Mouse (Mus musculus) liver, embryonic 13.5 days (tissue): ENCODE measurements at regions not wholly inside any gene's neighbourhood (a gene's known extent, or its start where the extent isn't known, plus 50 kb on each side); places are given as distances from the start of the nearest gene placed in this dataset.

Experiments used
- ATAC-seq: fragments of 200-750 bp; cut with Nextera tagmentation; 2 replicates; pipeline ENCODE4 v1.8.0; 2017; ENCODE audit warnings: low read depth, mild to moderate bottlenecking, moderate number of reproducible peaks, moderate library complexity
- DNase-seq: peaks from one replicate; pipeline ENCODE4 v3.0.0; 2022
- H3K27ac ChIP-seq: fragments of 300-500 bp; sonication (generic); 2 replicates; pipeline ENCODE4 v1.5.1; 2015; ENCODE audit warnings: moderate library complexity, mild to moderate bottlenecking, inconsistent platforms
- H3K27me3 ChIP-seq: fragments of 300-500 bp; sonication (generic); 2 replicates; pipeline ENCODE4 v1.6.1; 2015; ENCODE audit warnings: mild to moderate bottlenecking, inconsistent platforms
- H3K36me3 ChIP-seq: fragments of 300-500 bp; sonication (generic); 2 replicates; pipeline ENCODE4 v1.6.1; 2015; ENCODE audit warnings: mild to moderate bottlenecking, inconsistent platforms
- H3K4me1 ChIP-seq: fragments of 300-500 bp; sonication (generic); replicated peaks from 2 replicates; pipeline ENCODE4 v1.6.1; 2015; ENCODE audit warnings: inconsistent platforms
- H3K4me2 ChIP-seq: fragments of 300-500 bp; sonication (generic); 2 replicates; pipeline ENCODE4 v1.6.1; 2015; ENCODE audit warnings: inconsistent platforms, mild to moderate bottlenecking, moderate library complexity
- H3K4me3 ChIP-seq: fragments of 300-500 bp; sonication (generic); replicated peaks from 2 replicates; pipeline ENCODE4 v1.5.1; 2015; ENCODE audit warnings: mild to moderate bottlenecking, inconsistent platforms
- H3K9ac ChIP-seq: fragments of 300-500 bp; sonication (generic); 2 replicates; pipeline ENCODE4 v1.6.1; 2015; ENCODE audit warnings: mild to moderate bottlenecking, inconsistent platforms
- H3K9me3 ChIP-seq: fragments of 300-500 bp; sonication (generic); replicated peaks from 2 replicates; pipeline ENCODE4 v1.6.1; 2016; ENCODE audit warnings: inconsistent platforms
- WGBS: fragments of 180-500 bp; shearing (Covaris S2); methylation state at CpG from one replicate; pipeline ENCODE4 v1.1.7; 2015; ENCODE audit not compliant: insufficient replicate concordance; 5-methylcytosine and 5-hydroxymethylcytosine counted together

GRCm38 (mm10) chr9:31610631-31611030, 146.4 kb upstream of the Tmem45b start:
- Histone ChIP-seq H3K4me1 (no peaks in the 10 kb centered on the region), H3K4me3 (no peak overlapping the region), H3K4me2 (no peak overlapping the region), H3K27me3 (no peaks in the 10 kb centered on the region), H3K9me3 (no peaks in the 10 kb centered on the region), H3K9ac (no peak overlapping the region), H3K27ac (no peak overlapping the region), H3K36me3 (no peaks in the 10 kb centered on the region)
- WGBS, result 40% methylated on average over 4 of the region's 4 CpGs
- ATAC-seq (no peak), DNase-seq (no peak)

GRCm38 (mm10) chr9:31610212-31610611, 145.9 kb upstream of the Tmem45b start:
- no peak overlapping the region for H3K4me3 ChIP-seq
- no peaks in the 10 kb centered on the region for H3K36me3 ChIP-seq
- no peaks in the 10 kb centered on the region for H3K9me3 ChIP-seq
- no peak overlapping the region for H3K4me2 ChIP-seq
- no peaks in the 10 kb centered on the region for H3K4me1 ChIP-seq
- DNase-seq (no peak), ATAC-seq (no peak)
- H3K27me3 ChIP-seq, result no peaks in the 10 kb centered on the region
- no peak overlapping the region for H3K27ac ChIP-seq
- 29% methylated on average over 1 of the region's 1 CpGs for WGBS
- H3K9ac ChIP-seq, result no peak overlapping the region

GRCm38 (mm10) chr9:31609731-31610130, 145.5 kb upstream of the Tmem45b start:
- WGBS, result 61% methylated on average over 3 of the region's 3 CpGs
- H3K4me2 ChIP-seq, result no peak overlapping the region
- ATAC-seq (no peak), DNase-seq (no peak)
- H3K4me1 ChIP-seq, result no peaks in the 10 kb centered on the region
- no peaks in the 10 kb centered on the region for H3K9me3 ChIP-seq
- no peak overlapping the region for H3K27ac ChIP-seq
- H3K4me3 ChIP-seq, result no peak overlapping the region
- H3K27me3 ChIP-seq, result no peaks in the 10 kb centered on the region
- H3K9ac ChIP-seq, result no peak overlapping the region
- H3K36me3 ChIP-seq, result no peaks in the 10 kb centered on the region

- no peak overlapping the region for H3K4me2 ChIP-seq
- H3K4me1 ChIP-seq, result no peaks in the 10 kb centered on the region
- ATAC-seq (no peak), DNase-seq (no peak)
- H3K36me3 ChIP-seq, result no peaks in the 10 kb centered on the region
- H3K27ac ChIP-seq, result no peak overlapping the region
- no peaks in the 10 kb centered on the region for H3K27me3 ChIP-seq
- WGBS, result 46% methylated on average over 8 of the region's 8 CpGs
- no peaks in the 10 kb centered on the region for H3K9me3 ChIP-seq
- no peak overlapping the region for H3K4me3 ChIP-seq
- no peak overlapping the region for H3K9ac ChIP-seq
These were observed 144.0 kb upstream of the Tmem45b start for GRCm38 (mm10) chr9:31608084-31608870.

GRCm38 (mm10) chr9:31606936-31607335, 142.7 kb upstream of the Tmem45b start:
- Histone ChIP-seq H3K36me3 (no peaks in the 10 kb centered on the region), H3K27me3 (no peaks in the 10 kb centered on the region), H3K4me3 (no peak overlapping the region), H3K9ac (no peak overlapping the region), H3K4me1 (no peaks in the 10 kb centered on the region), H3K9me3 (no peaks in the 10 kb centered on the region), H3K4me2 (no peak overlapping the region), H3K27ac (no peak overlapping the region)
- no peak for DNase-seq
- no peak for ATAC-seq
- WGBS, result 74% methylated on average over 6 of the region's 6 CpGs

- no peaks in the 10 kb centered on the region for H3K36me3 ChIP-seq
- H3K9ac ChIP-seq, result no peak overlapping the region
- no peaks in the 10 kb centered on the region for H3K9me3 ChIP-seq
- WGBS, result 60% methylated on average over 6 of the region's 6 CpGs
- H3K4me3 ChIP-seq, result no peak overlapping the region
- ATAC-seq, result no peak
- H3K27ac ChIP-seq, result no peak overlapping the region
- H3K4me1 ChIP-seq, result no peaks in the 10 kb centered on the region
- no peak for DNase-seq
- no peaks in the 10 kb centered on the region for H3K27me3 ChIP-seq
- no peak overlapping the region for H3K4me2 ChIP-seq
These were observed 140.3 kb upstream of the Tmem45b start for GRCm38 (mm10) chr9:31604497-31605090.

- H3K4me2 ChIP-seq, result no peak overlapping the region
- 72% methylated on average over 4 of the region's 4 CpGs for WGBS
- H3K27me3 ChIP-seq, result no peaks in the 10 kb centered on the region
- no peaks in the 10 kb centered on the region for H3K4me1 ChIP-seq
- no peak overlapping the region for H3K27ac ChIP-seq
- no peaks in the 10 kb centered on the region for H3K9me3 ChIP-seq
- DNase-seq (no peak), ATAC-seq (no peak)
- no peaks in the 10 kb centered on the region for H3K36me3 ChIP-seq
- no peak overlapping the region for H3K4me3 ChIP-seq
- no peak overlapping the region for H3K9ac ChIP-seq
These were observed 138.4 kb upstream of the Tmem45b start for GRCm38 (mm10) chr9:31602707-31603106.

- H3K9me3 ChIP-seq, result no peaks in the 10 kb centered on the region
- DNase-seq, result no peak
- WGBS, result 70% methylated on average over 7 of the region's 7 CpGs
These were observed 130.8 kb upstream of the Tmem45b start for GRCm38 (mm10) chr9:31595096-31595495.

GRCm38 (mm10) chr9:31587671-31588070, 123.4 kb upstream of the Tmem45b start:
- Histone ChIP-seq H3K27ac (no peak overlapping the region), H3K4me2 (no peak overlapping the region), H3K9me3 (no peaks in the 10 kb centered on the region), H3K27me3 (no peaks in the 10 kb centered on the region), H3K4me1 (no peaks in the 10 kb centered on the region), H3K9ac (no peak overlapping the region), H3K36me3 (no peaks in the 10 kb centered on the region), H3K4me3 (no peak overlapping the region)
- ATAC-seq (no peak), DNase-seq (no peak)

More at GRCm38 (mm10) chr9:31595096-31595495, 130.8 kb upstream of the Tmem45b start:
- Histone ChIP-seq H3K4me2 (no peak overlapping the region), H3K4me3 (no peak overlapping the region), H3K4me1 (no peaks in the 10 kb centered on the region), H3K9ac (no peak overlapping the region), H3K27me3 (no peaks in the 10 kb centered on the region), H3K27ac (no peak overlapping the region), H3K36me3 (no peaks in the 10 kb centered on the region)
- no peak for ATAC-seq

GRCm38 (mm10) chr9:31583983-31584382, 119.7 kb upstream of the Tmem45b start:
- no peak overlapping the region for H3K27ac ChIP-seq
- no peaks in the 10 kb centered on the region for H3K36me3 ChIP-seq
- whole genome bisulfite sequencing, result 66% methylated on average over 10 of the region's 10 CpGs
- H3K4me1 ChIP-seq, result no peaks in the 10 kb centered on the region
- H3K9ac ChIP-seq, result no peak overlapping the region
- no peaks in the 10 kb centered on the region for H3K27me3 ChIP-seq
- H3K9me3 ChIP-seq, result no peaks in the 10 kb centered on the region
- H3K4me2 ChIP-seq, result no peak overlapping the region
- DNase-seq, result no peak
- no peak overlapping the region for H3K4me3 ChIP-seq
- ATAC-seq, result no peak

- H3K9ac ChIP-seq, result no peak overlapping the region
- no peaks in the 10 kb centered on the region for H3K27me3 ChIP-seq
- H3K4me2 ChIP-seq, result no peak overlapping the region
- DNase-seq (no peak), ATAC-seq (no peak)
- no peaks in the 10 kb centered on the region for H3K9me3 ChIP-seq
- H3K36me3 ChIP-seq, result no peaks in the 10 kb centered on the region
- no peaks in the 10 kb centered on the region for H3K4me1 ChIP-seq
- WGBS, result 58% methylated on average over 7 of the region's 7 CpGs
- no peak overlapping the region for H3K4me3 ChIP-seq
- no peak overlapping the region for H3K27ac ChIP-seq
These were observed 118.7 kb upstream of the Tmem45b start for GRCm38 (mm10) chr9:31582947-31583346.
